Mouse (Mus musculus) midbrain, embryonic 14.5 days (tissue): ENCODE measurements around the gene Pgm3. TPM values are rescaled to one million over a fixed set of nuclear protein-coding genes. Genes with fewer than 3 reads are reported as not detected.

Experiments used
- ATAC-seq: fragments of 200-750 bp; cut with Nextera tagmentation; 2 replicates; pipeline ENCODE4 v1.8.0; 2017; ENCODE audit warnings: moderate number of reproducible peaks, moderate library complexity; ENCODE audit not compliant: low FRiP score, low TSS enrichment
- DNase-seq: peaks from one replicate; pipeline ENCODE4 v3.0.0-alpha.2; 2015
- H3K27ac ChIP-seq: fragments of 300-500 bp; sonication (generic); replicated peaks from 2 replicates; pipeline ENCODE4 v1.5.1; 2014; ENCODE audit warnings: mild to moderate bottlenecking, low read depth, low read length, moderate library complexity
- H3K27me3 ChIP-seq: fragments of 300-500 bp; sonication (generic); 2 replicates; pipeline ENCODE4 v1.6.1; 2014; ENCODE audit warnings: low read length, control low read depth, mixed read lengths; ENCODE audit not compliant: control insufficient read depth, insufficient read depth
- H3K36me3 ChIP-seq: fragments of 300-500 bp; sonication (generic); 2 replicates; pipeline ENCODE4 v1.6.1; 2014; ENCODE audit warnings: low read length, control low read depth; ENCODE audit not compliant: control insufficient read depth, insufficient read depth
- H3K4me1 ChIP-seq: fragments of 300-500 bp; sonication (generic); 2 replicates; pipeline ENCODE4 v1.6.1; 2014; ENCODE audit warnings: mild to moderate bottlenecking, antibody characterized with exemption, low read length, control low read depth; ENCODE audit not compliant: control insufficient read depth, insufficient read depth
- H3K4me2 ChIP-seq: fragments of 300-500 bp; sonication (generic); 2 replicates; pipeline ENCODE4 v1.6.1; 2014; ENCODE audit warnings: mild to moderate bottlenecking, low read length, moderate library complexity
- H3K4me3 ChIP-seq: fragments of 300-500 bp; sonication (generic); replicated peaks from 2 replicates; pipeline ENCODE4 v1.5.1; 2014; ENCODE audit warnings: low read depth, low read length
- H3K9ac ChIP-seq: fragments of 300-500 bp; sonication (generic); replicated peaks from 2 replicates; pipeline ENCODE4 v1.6.1; 2014; ENCODE audit warnings: mild to moderate bottlenecking, low read length, moderate library complexity
- H3K9me3 ChIP-seq: fragments of 300-500 bp; sonication (generic); 2 replicates; pipeline ENCODE4 v1.6.1; 2016; ENCODE audit warnings: low read length, control low read depth, mixed read lengths; ENCODE audit not compliant: control insufficient read depth
- WGBS: fragments of 180-500 bp; shearing (Covaris S2); extraction: QIAGEN DNeasy Blood & Tissue Kit; methylation state at CpG from one replicate; pipeline ENCODE4 v1.1.7; 2014; 5-methylcytosine and 5-hydroxymethylcytosine counted together
- polyA plus RNA-seq: library from polyadenylated mRNA; unstranded; fragments of >200 nt; fragmentation: Nextera tagmentation; extraction: Ambion mirVana; gene quantifications from 2 replicates; pipeline ENCODE4 v1.2.1, GENCODE M21; 2014

Gene Pgm3
- polyA plus RNA-seq, 1 experiment from 2014 or later, result 32.6 TPM

DNA sequence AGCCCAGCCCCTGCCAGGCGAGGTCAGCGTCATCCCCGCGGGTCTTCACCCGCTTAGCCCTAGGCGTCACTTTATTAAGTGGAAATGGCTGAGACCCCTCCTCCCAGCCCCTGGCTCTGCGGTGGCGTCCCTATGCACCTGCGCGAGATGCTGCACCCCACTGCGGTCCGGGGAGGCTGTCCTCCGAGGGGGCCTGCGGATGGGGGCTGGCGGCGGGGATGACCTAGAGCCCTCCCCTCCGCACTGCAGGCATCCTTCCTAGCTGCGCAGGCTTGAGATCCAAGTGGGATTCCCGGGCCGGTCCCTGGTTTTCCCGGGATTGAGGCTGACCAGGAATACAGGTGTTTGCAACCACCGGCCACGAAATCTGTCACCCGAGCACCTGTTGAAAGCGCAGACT is 554 bp upstream of the Pgm3 start:
- under 1% methylated on average over 25 of the region's 25 CpGs for WGBS
- DNase-seq (no peak), ATAC-seq (no peak; the same call in 1 of the 2 replicates)
- peak overlapping the region; percentile 69 for H3K9ac ChIP-seq
- H3K4me3 ChIP-seq, result peak overlapping the region; percentile 71
- peaks cover 10% of the 10 kb centered on the region; the same call in 1 of the 2 replicates for H3K4me1 ChIP-seq
- H3K4me2 ChIP-seq, result peak overlapping the region; percentile 100
- H3K36me3 ChIP-seq, result peaks cover 21% of the 10 kb centered on the region
- no peaks in the 10 kb centered on the region for H3K27me3 ChIP-seq
- no peak overlapping the region for H3K27ac ChIP-seq
- no peaks in the 10 kb centered on the region for H3K9me3 ChIP-seq

DNA sequence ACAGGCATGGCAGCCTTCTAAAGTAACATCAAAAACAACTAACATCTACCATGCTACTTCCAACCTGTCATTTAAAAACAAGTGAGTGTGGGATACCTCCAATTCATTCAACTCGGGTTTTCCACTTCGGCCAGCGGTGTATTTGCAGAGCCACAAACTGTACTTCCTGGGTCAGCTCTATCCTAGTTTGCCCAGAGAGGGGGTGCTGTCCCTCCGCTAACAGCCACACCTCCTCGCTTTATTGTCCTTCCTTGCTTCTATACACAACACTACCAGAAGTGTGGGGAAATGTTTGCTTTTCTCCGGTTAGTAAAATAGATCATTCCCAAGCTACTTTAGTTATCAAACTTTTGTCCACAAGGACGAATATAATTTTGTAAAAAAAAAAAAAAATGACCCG is 696 bp downstream of the Pgm3 start:
- Histone ChIP-seq H3K9me3 (no peaks in the 10 kb centered on the region), H3K4me2 (peak overlapping the region; percentile 100), H3K4me3 (peak overlapping the region; percentile 71), H3K9ac (peak overlapping the region; percentile 69), H3K4me1 (peaks cover 10% of the 10 kb centered on the region; the same call in 1 of the 2 replicates), H3K27ac (no peak overlapping the region), H3K27me3 (no peaks in the 10 kb centered on the region), H3K36me3 (peaks cover 31% of the 10 kb centered on the region)
- 25% methylated on average over 8 of the region's 8 CpGs for WGBS
- ATAC-seq (no peak), DNase-seq (peak; percentile 13)

DNA sequence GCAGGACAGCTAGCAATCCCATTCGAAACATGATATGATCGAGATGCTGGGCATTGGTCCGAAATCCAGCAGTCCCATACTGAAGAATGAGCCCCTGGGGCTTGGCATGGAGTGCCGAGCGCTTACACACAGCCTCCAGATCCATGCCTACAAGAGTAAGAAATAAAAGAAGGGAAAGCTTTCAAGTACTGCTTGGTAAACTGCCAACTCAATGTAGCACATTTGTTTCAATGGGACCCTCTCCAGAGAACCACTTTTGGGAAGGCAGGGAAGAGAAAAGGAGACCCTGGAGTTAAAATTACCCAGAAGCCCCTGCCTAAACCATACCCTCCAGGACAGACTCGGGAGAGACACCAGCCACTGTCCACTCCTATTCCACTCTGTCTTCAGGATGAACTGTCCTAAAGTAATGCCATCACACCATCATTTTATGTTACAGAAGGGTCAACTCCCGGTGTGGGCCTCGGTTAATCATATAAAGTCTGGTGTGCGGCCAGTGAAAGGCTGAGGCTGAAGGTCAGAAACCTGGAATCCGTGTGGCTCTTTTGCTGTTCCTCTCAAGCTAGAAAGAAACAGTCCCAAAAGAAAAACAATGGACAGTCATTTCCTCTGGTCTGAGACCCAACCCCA is 1.3 kb downstream of the Pgm3 start:
- DNase-seq (no peak), ATAC-seq (no peak)
- H3K9me3 ChIP-seq, result no peaks in the 10 kb centered on the region
- peaks cover 10% of the 10 kb centered on the region; the same call in 1 of the 2 replicates for H3K4me1 ChIP-seq
- peak overlapping the region; percentile 71 for H3K4me3 ChIP-seq
- H3K4me2 ChIP-seq, result peak overlapping the region; percentile 100
- no peaks in the 10 kb centered on the region for H3K27me3 ChIP-seq
- H3K36me3 ChIP-seq, result peaks cover 36% of the 10 kb centered on the region
- H3K9ac ChIP-seq, result peak overlapping the region; percentile 31; the same call in 1 of the 2 replicates
- H3K27ac ChIP-seq, result no peak overlapping the region
- 86% methylated on average over 10 of the region's 10 CpGs for WGBS

DNA sequence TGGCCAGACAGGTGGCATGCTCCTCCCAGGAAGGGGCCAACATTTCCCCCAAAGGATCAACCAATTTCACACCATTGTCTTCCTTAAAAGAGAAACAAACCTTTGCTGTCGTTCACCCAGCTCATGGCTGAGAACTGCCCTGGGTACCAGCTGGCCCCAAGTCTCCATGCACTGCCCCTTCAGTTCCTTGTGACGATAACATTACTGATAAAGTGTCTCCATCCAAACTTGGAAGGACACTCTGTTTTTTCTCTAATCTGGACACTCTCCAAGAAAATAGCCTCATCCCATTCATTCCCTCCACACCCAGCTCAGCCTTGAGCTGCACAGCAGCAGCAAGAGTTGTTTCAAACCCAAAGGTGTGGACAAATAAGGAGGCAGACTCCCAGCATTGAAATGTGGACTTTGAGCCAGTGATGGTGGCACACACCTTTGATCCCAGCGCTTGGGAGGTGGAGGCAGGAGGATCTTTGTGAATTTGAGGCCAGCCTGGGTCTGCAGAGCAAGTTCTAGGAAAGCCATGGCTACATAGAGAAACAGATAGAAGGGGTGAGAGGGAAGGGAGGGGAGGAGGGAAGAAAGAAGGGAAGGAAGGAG is 2.2 kb downstream of the Pgm3 start:
- H3K4me3 ChIP-seq, result no peak overlapping the region
- no peak overlapping the region for H3K27ac ChIP-seq
- H3K9ac ChIP-seq, result no peak overlapping the region
- H3K36me3 ChIP-seq, result peaks cover 46% of the 10 kb centered on the region
- 72% methylated on average over 3 of the region's 3 CpGs for WGBS
- H3K9me3 ChIP-seq, result no peaks in the 10 kb centered on the region
- ATAC-seq, result no peak
- H3K27me3 ChIP-seq, result no peaks in the 10 kb centered on the region
- no peak overlapping the region for H3K4me2 ChIP-seq
- DNase-seq, result no peak
- peaks cover 10% of the 10 kb centered on the region; the same call in 1 of the 2 replicates for H3K4me1 ChIP-seq

DNA sequence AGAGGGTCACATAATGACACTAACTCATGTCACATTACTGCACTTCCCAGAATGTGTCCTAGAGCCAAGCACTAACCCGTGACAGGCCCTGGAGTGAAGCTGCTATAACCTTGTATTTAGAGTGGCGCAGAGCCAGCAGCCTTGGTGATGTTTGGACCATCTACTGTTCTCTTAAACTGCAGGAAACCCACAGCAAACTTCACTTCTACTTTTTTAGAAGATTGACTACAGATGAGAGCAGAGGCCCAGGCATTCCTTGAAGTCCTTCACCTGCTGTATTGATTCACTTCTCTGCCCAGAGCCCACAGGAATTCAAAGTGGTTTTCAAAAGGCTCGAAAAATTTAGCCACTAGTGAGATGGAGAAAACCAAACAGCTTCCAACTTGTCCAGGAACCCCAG is 11.1 kb downstream of the Pgm3 start:
- Histone ChIP-seq H3K27ac (no peak overlapping the region), H3K4me1 (no peaks in the 10 kb centered on the region), H3K4me2 (no peak overlapping the region), H3K9me3 (no peaks in the 10 kb centered on the region), H3K9ac (no peak overlapping the region), H3K4me3 (no peak overlapping the region), H3K27me3 (no peaks in the 10 kb centered on the region), H3K36me3 (peaks cover 88% of the 10 kb centered on the region)
- no peak for ATAC-seq
- 89% methylated on average over 3 of the region's 3 CpGs for WGBS
- DNase-seq, result no peak

DNA sequence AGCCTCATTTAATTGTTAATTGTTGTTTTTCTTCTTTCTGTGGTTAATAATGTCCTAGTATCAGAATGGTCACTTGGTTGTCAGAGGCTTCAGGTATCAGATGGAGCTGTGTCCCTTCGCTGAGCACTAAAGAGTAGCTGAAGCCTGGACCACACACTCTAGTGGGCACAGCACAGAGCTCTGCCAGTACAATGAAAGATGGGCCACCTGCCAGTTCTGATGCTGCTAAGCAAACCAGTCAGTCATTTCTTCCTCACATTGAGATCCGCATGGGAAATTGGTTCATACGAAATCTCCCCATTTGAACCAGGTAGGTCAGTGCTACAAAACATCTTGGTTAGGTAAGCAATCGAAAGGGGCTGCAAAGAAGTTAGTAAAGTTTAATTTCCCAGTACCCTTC is 17.0 kb downstream of the Pgm3 start:
- Histone ChIP-seq H3K4me1 (no peaks in the 10 kb centered on the region), H3K4me3 (no peak overlapping the region), H3K9ac (no peak overlapping the region), H3K9me3 (no peaks in the 10 kb centered on the region), H3K36me3 (peaks cover 88% of the 10 kb centered on the region), H3K27me3 (no peaks in the 10 kb centered on the region), H3K4me2 (no peak overlapping the region), H3K27ac (no peak overlapping the region)
- DNase-seq, result no peak
- 92% methylated on average over 4 of the region's 4 CpGs for WGBS
- no peak for ATAC-seq

DNA sequence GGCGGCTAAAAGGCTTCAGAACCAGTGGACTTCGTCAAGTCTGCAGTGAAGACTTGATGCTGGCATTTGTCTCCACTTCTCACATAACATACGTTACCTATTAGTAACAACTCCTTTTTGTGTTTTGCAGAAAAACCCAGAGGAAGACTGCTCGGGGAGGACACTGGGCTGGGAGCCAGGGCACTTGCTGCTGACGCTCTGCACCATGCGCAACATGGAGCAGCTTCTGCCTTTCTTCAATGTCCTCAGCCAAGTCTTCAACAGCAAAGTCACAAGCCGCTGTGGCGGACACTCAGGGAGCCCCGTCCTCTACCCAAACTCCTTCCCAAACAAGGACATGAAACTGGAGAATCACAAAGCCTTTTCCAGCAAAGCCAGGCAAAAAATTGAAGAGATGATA is 17.8 kb downstream of the Pgm3 start:
- Histone ChIP-seq H3K27me3 (no peaks in the 10 kb centered on the region), H3K9ac (no peak overlapping the region), H3K9me3 (no peaks in the 10 kb centered on the region), H3K4me3 (no peak overlapping the region), H3K4me2 (no peak overlapping the region), H3K36me3 (peaks cover 86% of the 10 kb centered on the region), H3K27ac (no peak overlapping the region), H3K4me1 (no peaks in the 10 kb centered on the region)
- no peak for DNase-seq
- ATAC-seq, result no peak
- whole genome bisulfite sequencing, result 91% methylated on average over 9 of the region's 9 CpGs

DNA sequence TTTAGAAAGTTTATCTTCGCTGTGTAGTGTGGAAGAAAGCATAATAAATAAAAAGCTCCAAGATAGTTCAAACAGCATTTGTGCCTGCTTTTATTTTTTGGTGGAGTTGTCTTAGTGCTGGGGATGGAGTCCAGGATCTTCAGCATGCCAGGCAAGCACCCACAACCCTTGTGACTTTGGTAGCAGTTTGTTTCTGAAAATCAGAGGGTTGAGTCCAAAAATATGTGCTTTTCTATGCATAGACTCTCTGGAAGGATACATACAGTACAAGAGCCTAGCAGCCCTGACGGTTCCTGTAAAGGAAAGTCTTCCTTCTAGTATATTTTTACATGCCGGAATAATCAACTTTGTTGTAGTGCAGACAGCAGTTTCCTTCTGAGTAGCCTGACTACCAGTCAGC is 20.9 kb downstream of the Pgm3 start:
- no peak overlapping the region for H3K27ac ChIP-seq
- H3K9me3 ChIP-seq, result no peaks in the 10 kb centered on the region
- no peaks in the 10 kb centered on the region for H3K4me1 ChIP-seq
- no peak overlapping the region for H3K4me2 ChIP-seq
- H3K4me3 ChIP-seq, result no peak overlapping the region
- WGBS, result 95% methylated on average over 3 of the region's 3 CpGs
- H3K36me3 ChIP-seq, result peaks cover 84% of the 10 kb centered on the region
- DNase-seq (no peak), ATAC-seq (no peak)
- no peaks in the 10 kb centered on the region for H3K27me3 ChIP-seq
- no peak overlapping the region for H3K9ac ChIP-seq

DNA sequence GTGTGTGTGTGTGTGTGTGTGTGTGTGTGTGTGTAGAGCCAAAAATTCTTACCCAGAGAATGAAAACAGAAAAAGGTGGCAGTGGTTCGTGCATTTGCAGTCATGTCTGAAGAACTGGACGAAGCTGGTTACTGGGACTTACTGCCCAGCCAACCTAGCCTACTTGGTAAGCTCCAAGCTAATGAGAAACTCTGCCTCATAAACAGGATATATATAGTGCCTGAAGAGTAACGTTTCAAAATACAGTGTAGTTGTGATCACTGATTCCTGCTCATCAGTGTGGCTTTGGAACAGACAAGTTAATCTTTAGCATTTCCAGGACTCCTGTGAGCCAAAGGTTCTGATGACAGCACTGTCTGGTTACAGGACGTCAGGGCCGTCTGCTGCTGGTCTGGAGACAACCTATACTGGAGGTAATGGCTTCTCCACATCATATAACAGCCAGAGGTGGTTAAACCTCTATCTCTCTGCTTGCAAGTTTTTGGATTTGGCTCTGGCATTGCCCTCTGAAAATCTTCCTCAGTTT is 21.9 kb downstream of the Pgm3 start:
- Histone ChIP-seq H3K9ac (no peak overlapping the region), H3K27ac (no peak overlapping the region), H3K9me3 (no peaks in the 10 kb centered on the region), H3K4me3 (no peak overlapping the region), H3K27me3 (no peaks in the 10 kb centered on the region), H3K4me2 (no peak overlapping the region), H3K36me3 (peaks cover 80% of the 10 kb centered on the region), H3K4me1 (no peaks in the 10 kb centered on the region)
- ATAC-seq (no peak), DNase-seq (no peak)
- WGBS, result 91% methylated on average over 5 of the region's 5 CpGs
